Mouse (Mus musculus) lung, embryonic 15.5 days (tissue): ENCODE results near the gene Slc8a3. TPM values are rescaled to one million over a fixed set of nuclear protein-coding genes. Genes with fewer than 3 reads are reported as not detected.
"Not testable (repeated sequence)": the region's sequence is repeated elsewhere in the genome, so short reads cannot be mapped to it uniquely, and the experiment has no call there.

Experiments
- ATAC-seq: fragments of 200-750 bp; cut with Nextera tagmentation; 2 replicates; pipeline ENCODE4 v1.8.0; 2017; ENCODE audit warnings: moderate number of reproducible peaks, borderline replicate concordance; ENCODE audit not compliant: low FRiP score, low TSS enrichment; ENCODE audit errors: extremely low read depth
- H3K27ac ChIP-seq: fragments of 300-500 bp; sonication (generic); 2 replicates; pipeline ENCODE4 v1.5.1; 2015; ENCODE audit warnings: moderate library complexity, mild to moderate bottlenecking, inconsistent platforms
- H3K27me3 ChIP-seq: fragments of 300-500 bp; sonication (generic); 2 replicates; pipeline ENCODE4 v1.6.1; 2015; ENCODE audit warnings: inconsistent platforms
- H3K36me3 ChIP-seq: fragments of 300-500 bp; sonication (generic); 2 replicates; pipeline ENCODE4 v1.6.1; 2015; ENCODE audit warnings: inconsistent platforms
- H3K4me1 ChIP-seq: fragments of 300-500 bp; sonication (generic); 2 replicates; pipeline ENCODE4 v1.6.1; 2015; ENCODE audit warnings: inconsistent platforms
- H3K4me2 ChIP-seq: fragments of 300-500 bp; sonication (generic); 2 replicates; pipeline ENCODE4 v1.6.1; 2015; ENCODE audit warnings: inconsistent platforms, mild to moderate bottlenecking, moderate library complexity
- H3K4me3 ChIP-seq: fragments of 300-500 bp; sonication (generic); 2 replicates; pipeline ENCODE4 v1.5.1; 2015; ENCODE audit warnings: mild to moderate bottlenecking, inconsistent platforms
- H3K9ac ChIP-seq: fragments of 300-500 bp; sonication (generic); 2 replicates; pipeline ENCODE4 v1.6.1; 2015; ENCODE audit warnings: inconsistent platforms
- H3K9me3 ChIP-seq: fragments of 300-500 bp; sonication (generic); 2 replicates; pipeline ENCODE4 v1.6.1; 2016; ENCODE audit warnings: inconsistent platforms
- WGBS: fragments of 180-500 bp; shearing (Covaris S2); methylation state at CpG from one replicate; pipeline ENCODE4 v1.1.7; 2015; 5-methylcytosine and 5-hydroxymethylcytosine counted together
- polyA plus RNA-seq: library from polyadenylated mRNA; unstranded; fragments of >200 nt; fragmentation: Nextera tagmentation; extraction: Ambion mirVana; gene quantifications from 2 replicates; pipeline ENCODE4 v1.2.1, GENCODE M21; 2015

Gene Slc8a3
- polyA plus RNA-seq = 0.47 and 0.55 TPM in 2 replicates

DNA sequence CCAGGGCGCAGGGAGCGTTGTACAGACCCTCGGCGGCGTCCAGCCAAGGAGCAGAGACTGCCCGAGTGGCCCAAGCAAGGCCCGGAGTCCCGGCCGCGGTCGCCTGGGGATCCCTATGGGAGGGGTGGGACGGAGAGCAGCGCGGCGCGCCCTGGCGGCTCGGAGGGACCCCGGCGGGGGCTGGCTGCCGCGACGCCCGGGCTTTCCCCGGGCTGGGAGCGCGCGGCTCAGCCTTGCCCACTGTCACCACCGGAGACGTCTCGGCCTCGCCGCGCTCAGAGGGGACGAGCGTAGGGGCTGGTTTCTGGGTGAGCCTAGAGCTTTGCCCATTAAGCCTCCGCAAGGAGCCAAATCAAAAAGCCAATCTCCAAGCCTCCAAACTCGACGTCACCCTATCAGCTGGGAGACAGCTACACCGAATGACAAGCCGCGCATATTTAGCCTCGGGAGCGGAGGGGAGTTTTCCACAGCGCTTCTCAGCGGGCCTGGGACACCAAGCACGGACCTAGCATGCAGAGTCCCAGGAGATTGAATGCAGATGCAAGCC is at the start of gene Slc8a3:
Gene Slc8a3 (minus strand): TSS at position 306 of the 547 bp plus-strand sequence.
- H3K4me3 ChIP-seq = peak within 1 kb of the TSS; percentile 56
- ATAC-seq = peak; percentile 79
- H3K4me2 ChIP-seq = peak within 1 kb of the TSS; percentile 99
- no peak within 1 kb of the TSS for H3K27ac ChIP-seq
- peak within 1 kb of the TSS; percentile 50 for H3K9ac ChIP-seq
- under 1% methylated on average over 44 of the region's 47 CpGs for WGBS
- H3K36me3 ChIP-seq = no peaks in the 10 kb centered on the region
- no peaks in the 10 kb centered on the region for H3K9me3 ChIP-seq
- peaks cover 8% of the 10 kb centered on the region; the same call in 1 of the 2 replicates for H3K4me1 ChIP-seq
- H3K27me3 ChIP-seq = peaks cover 32% of the 10 kb centered on the region

GRCm38 (mm10) chr12:81379364-81379763 is 46.4 kb upstream of the Slc8a3 start, which contains the start of gene Gm4787:
TSS of gene Gm4787 (minus strand) at chr12:81379464.
- not testable (repeated sequence) for H3K4me2 ChIP-seq, H3K4me1 ChIP-seq, H3K9ac ChIP-seq, H3K4me3 ChIP-seq, ATAC-seq, H3K36me3 ChIP-seq, H3K27ac ChIP-seq, H3K27me3 ChIP-seq, H3K9me3 ChIP-seq
- 79% methylated on average over 1 of the region's 1 CpGs for WGBS

- Histone ChIP-seq H3K9ac (no peak overlapping the region), H3K4me1 (peaks cover 8% of the 10 kb centered on the region; the same call in 1 of the 2 replicates), H3K4me2 (peak overlapping the region; percentile 99; the same call in 1 of the 2 replicates), H3K27ac (no peak overlapping the region), H3K9me3 (no peaks in the 10 kb centered on the region), H3K4me3 (peak overlapping the region; percentile 56; the same call in 1 of the 2 replicates), H3K36me3 (no peaks in the 10 kb centered on the region), H3K27me3 (peaks cover 32% of the 10 kb centered on the region)
- no peak for ATAC-seq
- 67% methylated on average over 5 of the region's 5 CpGs for WGBS
These were observed 861 bp upstream of the Slc8a3 start for GRCm38 (mm10) chr12:81333841-81334240.

DNA sequence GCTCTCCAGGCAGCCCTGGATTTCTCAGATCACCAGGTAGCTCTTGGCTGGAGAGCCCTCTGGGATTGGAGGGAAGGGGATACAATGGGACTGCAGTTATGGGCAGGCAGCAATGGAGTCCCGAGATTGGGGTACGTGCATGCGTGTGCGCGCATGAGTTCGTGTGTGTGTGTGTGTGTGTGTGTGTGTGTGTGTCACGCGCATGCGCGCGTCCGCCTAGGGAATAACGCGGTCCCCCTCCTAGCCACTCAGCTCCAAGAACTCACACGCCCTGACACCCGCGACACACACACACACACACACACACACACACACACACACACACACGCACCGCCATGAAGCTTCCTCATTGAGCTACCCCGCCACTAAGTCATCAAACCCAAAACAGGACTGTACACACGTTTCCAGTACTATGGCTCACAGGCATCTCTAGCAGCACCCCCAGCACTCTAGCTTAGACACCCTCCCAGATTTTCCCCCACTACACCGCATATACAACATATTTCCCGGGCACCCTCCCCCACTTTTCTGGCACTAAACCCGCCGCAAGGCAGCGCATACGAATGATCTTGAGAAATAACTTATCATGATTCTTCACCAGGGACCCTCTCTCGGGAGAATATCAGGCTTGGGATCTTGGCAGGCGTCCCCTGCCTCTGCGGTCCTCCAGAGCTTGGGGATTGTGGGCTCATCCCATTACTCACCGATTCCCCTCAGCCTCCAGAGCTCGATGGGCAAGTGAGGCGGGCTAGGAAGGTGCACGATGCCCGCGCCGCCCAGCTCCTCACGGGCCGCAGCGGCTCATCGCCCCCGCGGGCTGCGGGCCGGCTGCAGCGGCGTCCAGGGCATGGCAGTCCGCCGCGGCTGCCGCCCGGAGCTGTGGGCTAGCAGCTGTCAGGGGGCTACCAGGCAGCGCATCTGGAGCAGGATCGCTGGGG is 774 bp downstream of the Slc8a3 start:
- WGBS = 1% methylated on average over 52 of the region's 54 CpGs
- H3K4me3 ChIP-seq = peak overlapping the region; percentile 56
- H3K27me3 ChIP-seq = peaks cover 32% of the 10 kb centered on the region
- peak; percentile 63 for ATAC-seq
- H3K9ac ChIP-seq = peak overlapping the region; percentile 50
- no peak overlapping the region for H3K27ac ChIP-seq
- peaks cover 8% of the 10 kb centered on the region; the same call in 1 of the 2 replicates for H3K4me1 ChIP-seq
- peak overlapping the region; percentile 99 for H3K4me2 ChIP-seq
- H3K36me3 ChIP-seq = no peaks in the 10 kb centered on the region
- H3K9me3 ChIP-seq = no peaks in the 10 kb centered on the region

DNA sequence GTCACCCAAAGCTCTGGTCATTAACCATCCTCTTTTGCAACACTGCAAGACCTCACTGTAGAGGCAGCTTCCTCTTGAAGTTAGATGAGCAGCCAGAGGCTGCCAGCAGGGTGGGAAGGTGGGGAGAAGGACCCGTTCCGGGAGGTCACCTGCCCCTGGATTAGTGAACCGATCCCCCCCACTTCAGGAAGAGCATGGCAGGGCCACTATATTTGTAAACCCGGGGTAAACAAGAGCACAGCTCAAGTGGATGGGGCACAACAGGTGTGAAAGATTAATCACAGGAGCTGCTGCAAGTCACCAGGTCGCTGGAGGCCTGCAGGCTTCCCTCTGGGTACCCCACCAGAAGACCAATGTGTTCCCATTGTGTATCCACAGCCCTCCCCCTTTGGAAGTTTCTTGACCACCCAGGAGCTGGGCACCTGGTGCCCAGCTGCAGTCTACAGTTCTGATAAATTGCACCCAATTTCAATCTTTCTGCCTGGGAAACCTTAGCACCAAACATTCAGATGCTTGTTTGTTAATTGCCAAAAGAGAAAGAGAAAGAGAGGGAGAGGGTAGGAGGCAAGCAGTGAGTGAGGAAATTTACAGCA is 1.8 kb downstream of the Slc8a3 start:
- ATAC-seq = no peak
- WGBS = 41% methylated on average over 5 of the region's 5 CpGs
- H3K4me3 ChIP-seq = no peak overlapping the region
- H3K27me3 ChIP-seq = peaks cover 32% of the 10 kb centered on the region
- H3K9me3 ChIP-seq = no peaks in the 10 kb centered on the region
- H3K27ac ChIP-seq = no peak overlapping the region
- no peak overlapping the region for H3K9ac ChIP-seq
- peaks cover 8% of the 10 kb centered on the region; the same call in 1 of the 2 replicates for H3K4me1 ChIP-seq
- H3K36me3 ChIP-seq = no peaks in the 10 kb centered on the region
- H3K4me2 ChIP-seq = peak overlapping the region; percentile 99

DNA sequence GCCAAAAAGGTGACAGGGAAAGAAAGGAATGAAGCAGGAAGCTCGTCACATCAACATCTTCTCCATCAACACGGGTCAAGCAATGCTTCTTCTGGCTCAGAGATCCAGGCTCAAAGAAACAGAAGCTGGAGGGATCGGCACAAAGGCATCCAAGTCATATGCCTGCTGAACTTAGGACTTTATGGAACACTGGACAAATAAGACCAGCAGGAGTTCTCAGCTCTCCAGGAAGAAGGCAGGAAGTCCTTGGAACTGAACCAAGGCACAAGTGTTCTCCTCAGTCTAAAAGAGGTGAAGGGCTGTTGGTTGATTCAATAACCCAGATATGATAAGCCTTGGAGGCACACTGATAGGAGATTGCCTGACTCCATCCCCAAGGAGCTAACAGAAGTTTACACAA is 8.0 kb downstream of the Slc8a3 start:
- Histone ChIP-seq H3K4me1 (no peaks in the 10 kb centered on the region), H3K36me3 (no peaks in the 10 kb centered on the region), H3K9ac (no peak overlapping the region), H3K4me2 (no peak overlapping the region), H3K9me3 (no peaks in the 10 kb centered on the region), H3K4me3 (no peak overlapping the region), H3K27me3 (no peaks in the 10 kb centered on the region), H3K27ac (no peak overlapping the region)
- ATAC-seq = no peak
- WGBS = 63% methylated on average over 3 of the region's 3 CpGs

DNA sequence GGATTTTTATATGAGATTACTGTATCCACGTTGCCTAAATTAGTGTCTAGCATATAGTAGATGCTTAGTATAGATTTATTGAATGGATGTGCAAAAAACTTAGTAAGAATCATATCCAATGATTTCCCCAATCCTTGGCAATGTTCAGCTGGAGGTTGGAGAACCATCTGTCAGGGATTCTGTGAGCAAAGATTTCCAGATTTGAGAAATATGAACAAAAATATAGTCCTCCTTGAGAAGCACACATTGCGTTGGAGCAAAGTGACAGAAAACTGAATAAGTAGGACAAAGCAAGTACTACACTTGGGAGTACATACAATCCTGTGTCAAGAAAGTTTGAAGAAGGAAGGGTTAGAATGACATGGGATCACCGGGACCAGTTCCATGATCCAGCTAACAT is 8.9 kb downstream of the Slc8a3 start:
- no peaks in the 10 kb centered on the region for H3K36me3 ChIP-seq
- H3K4me3 ChIP-seq = no peak overlapping the region
- H3K27me3 ChIP-seq = no peaks in the 10 kb centered on the region
- H3K9me3 ChIP-seq = no peaks in the 10 kb centered on the region
- H3K4me1 ChIP-seq = no peaks in the 10 kb centered on the region
- no peak for ATAC-seq
- 90% methylated on average over 3 of the region's 3 CpGs for WGBS
- no peak overlapping the region for H3K27ac ChIP-seq
- H3K9ac ChIP-seq = no peak overlapping the region
- H3K4me2 ChIP-seq = no peak overlapping the region

DNA sequence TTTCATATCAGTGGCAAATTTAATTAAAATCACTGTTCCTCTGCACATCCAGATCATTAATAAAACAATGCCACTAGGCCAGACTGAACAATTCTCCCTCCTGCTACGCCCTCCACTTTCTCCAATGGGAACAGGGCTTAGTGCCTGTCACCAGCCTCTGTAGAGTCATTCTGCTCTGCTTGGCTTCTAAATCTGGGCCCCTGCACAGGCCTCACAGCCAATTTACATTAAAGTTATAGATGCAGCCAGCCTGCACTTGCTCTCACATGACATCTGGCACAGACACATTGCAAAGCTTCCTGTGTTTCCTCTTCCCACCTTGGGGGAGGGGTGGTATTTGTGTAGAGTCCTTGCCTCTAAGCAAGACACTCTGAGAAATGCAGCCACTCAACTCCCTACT is 12.0 kb downstream of the Slc8a3 start:
- Histone ChIP-seq H3K9ac (no peak overlapping the region), H3K27me3 (no peaks in the 10 kb centered on the region), H3K36me3 (no peaks in the 10 kb centered on the region), H3K4me3 (no peak overlapping the region), H3K9me3 (no peaks in the 10 kb centered on the region), H3K4me1 (no peaks in the 10 kb centered on the region), H3K27ac (no peak overlapping the region), H3K4me2 (no peak overlapping the region)
- 77% methylated on average over 1 of the region's 1 CpGs for WGBS
- ATAC-seq = no peak

GRCm38 (mm10) chr12:81317811-81318210 is 15.2 kb downstream of the Slc8a3 start:
- H3K9me3 ChIP-seq = no peaks in the 10 kb centered on the region
- no peak overlapping the region for H3K4me2 ChIP-seq
- no peak overlapping the region for H3K4me3 ChIP-seq
- no peaks in the 10 kb centered on the region for H3K27me3 ChIP-seq
- H3K27ac ChIP-seq = no peak overlapping the region
- H3K4me1 ChIP-seq = no peaks in the 10 kb centered on the region
- H3K9ac ChIP-seq = no peak overlapping the region
- no peaks in the 10 kb centered on the region for H3K36me3 ChIP-seq
- WGBS = 46% methylated on average over 2 of the region's 2 CpGs
- no peak for ATAC-seq

GRCm38 (mm10) chr12:81315953-81316352 is 17.0 kb downstream of the Slc8a3 start:
- no peaks in the 10 kb centered on the region for H3K36me3 ChIP-seq
- 89% methylated on average over 5 of the region's 5 CpGs for WGBS
- H3K4me2 ChIP-seq = no peak overlapping the region
- H3K9ac ChIP-seq = no peak overlapping the region
- H3K4me1 ChIP-seq = no peaks in the 10 kb centered on the region
- no peak overlapping the region for H3K27ac ChIP-seq
- no peak for ATAC-seq
- no peaks in the 10 kb centered on the region for H3K27me3 ChIP-seq
- H3K9me3 ChIP-seq = no peaks in the 10 kb centered on the region
- no peak overlapping the region for H3K4me3 ChIP-seq

GRCm38 (mm10) chr12:81303626-81304025 is 29.4 kb downstream of the Slc8a3 start:
- Histone ChIP-seq H3K36me3 (no peaks in the 10 kb centered on the region), H3K4me1 (no peaks in the 10 kb centered on the region), H3K4me2 (no peak overlapping the region), H3K9me3 (no peaks in the 10 kb centered on the region), H3K27ac (no peak overlapping the region), H3K4me3 (no peak overlapping the region), H3K27me3 (no peaks in the 10 kb centered on the region), H3K9ac (no peak overlapping the region)
- WGBS = 80% methylated on average over 5 of the region's 5 CpGs
- ATAC-seq = no peak

- Histone ChIP-seq H3K9me3 (no peaks in the 10 kb centered on the region), H3K27ac (no peak overlapping the region), H3K27me3 (no peaks in the 10 kb centered on the region), H3K4me3 (no peak overlapping the region), H3K36me3 (no peaks in the 10 kb centered on the region), H3K4me2 (no peak overlapping the region), H3K9ac (no peak overlapping the region), H3K4me1 (no peaks in the 10 kb centered on the region)
- WGBS = 47% methylated on average over 5 of the region's 5 CpGs
- ATAC-seq = no peak
These were observed 38.4 kb downstream of the Slc8a3 start for GRCm38 (mm10) chr12:81294613-81295012.
